Mouse (Mus musculus) MEL (cell line): ENCODE data around the gene Pdyn. TPM values are rescaled to one million over a fixed set of nuclear protein-coding genes. Genes with fewer than 3 reads are reported as not detected.

ENCODE experiments used
- DNase-seq: peaks from one replicate; pipeline ENCODE4 v3.0.0; 2011; ENCODE audit warnings: low read depth, low spot score
- H3K27ac ChIP-seq: 2 replicates; pipeline ENCODE4 v1.5.1; 2012; ENCODE audit warnings: low read depth, mild to moderate bottlenecking, control low read depth, low read length, moderate library complexity; ENCODE audit not compliant: control insufficient read depth
- H3K27me3 ChIP-seq, 2 experiments: fragments of 150-350 bp in 1 of 2; sonication (generic) in 1 of 2; 2 replicates each; pipeline ENCODE4 v1.6.1; 2012; ENCODE audit warnings: low read length in 2 of 2, mild to moderate bottlenecking in 2 of 2, improper control_type of control experiment in 1 of 2, moderate library complexity in 1 of 2; ENCODE audit not compliant: insufficient read depth in 2 of 2, control insufficient read depth in 1 of 2
- H3K36me3 ChIP-seq, 2 experiments: 2 replicates each; pipeline ENCODE4 v1.6.1; 2012 to 2014; ENCODE audit warnings: low read length in 2 of 2, improper control_type of control experiment in 1 of 2, inconsistent platforms in 1 of 2, mild to moderate bottlenecking in 1 of 2; ENCODE audit not compliant: insufficient read depth in 2 of 2, control insufficient read depth in 1 of 2
- H3K4me1 ChIP-seq, 2 experiments: fragments of 150-350 bp in 1 of 2; sonication (generic) in 1 of 2; 2 replicates each; pipeline ENCODE4 v1.6.1; 2012; ENCODE audit warnings: low read length in 2 of 2, improper control_type of control experiment in 1 of 2, mild to moderate bottlenecking in 1 of 2; ENCODE audit not compliant: insufficient read depth in 2 of 2, control insufficient read depth in 1 of 2
- H3K4me3 ChIP-seq, 2 experiments: fragments of 150-350 bp in 1 of 2; sonication (generic) in 1 of 2; 2 replicates each; pipeline ENCODE4 v1.5.1; 2012; ENCODE audit warnings: low read depth in 2 of 2, low read length in 2 of 2, mild to moderate bottlenecking in 2 of 2, moderate library complexity in 2 of 2, control low read depth in 1 of 2, improper control_type of control experiment in 1 of 2; ENCODE audit not compliant: control insufficient read depth in 1 of 2, insufficient read depth in 1 of 2
- H3K79me2 ChIP-seq: 2 replicates; pipeline ENCODE4 v1.6.1; 2012; ENCODE audit warnings: mild to moderate bottlenecking, low read length, moderate library complexity; ENCODE audit not compliant: control insufficient read depth, poor library complexity, insufficient read depth
- H3K9ac ChIP-seq: 2 replicates; pipeline ENCODE4 v1.6.1; 2012; ENCODE audit warnings: low read depth, mild to moderate bottlenecking, control low read depth, low read length, moderate library complexity; ENCODE audit not compliant: control insufficient read depth, poor library complexity, severe bottlenecking
- H3K9me3 ChIP-seq: fragments of 150-350 bp; sonication (generic); replicated peaks from 2 replicates; pipeline ENCODE4 v1.6.1; 2012; ENCODE audit warnings: mild to moderate bottlenecking, low read length, improper control_type of control experiment, moderate library complexity; ENCODE audit not compliant: insufficient read depth
- BHLHE40 ChIP-seq: IDR thresholded peaks from 2 replicates; pipeline ENCODE4 v1.6.1; 2012; ENCODE audit warnings: low read depth, mild to moderate bottlenecking, inconsistent platforms, low read length, improper control_type of control experiment, borderline replicate concordance
- CHD1 ChIP-seq: IDR thresholded peaks from 2 replicates; pipeline ENCODE4 v1.6.1; 2012; ENCODE audit warnings: low read depth, mild to moderate bottlenecking, inconsistent platforms, low read length, improper control_type of control experiment
- E2F4 ChIP-seq: IDR thresholded peaks from 2 replicates; pipeline ENCODE4 v1.6.1; 2011; ENCODE audit warnings: low read depth, low read length, improper control_type of control experiment, borderline replicate concordance
- ELF1 ChIP-seq: IDR thresholded peaks from 2 replicates; pipeline ENCODE4 v1.6.1; 2014; ENCODE audit warnings: low read depth, mild to moderate bottlenecking, inconsistent platforms, low read length, improper control_type of control experiment, moderate library complexity
- ETS1 ChIP-seq: IDR thresholded peaks from 2 replicates; pipeline ENCODE4 v1.6.1; 2012; ENCODE audit warnings: low read depth, mild to moderate bottlenecking, inconsistent platforms, low read length, improper control_type of control experiment, moderate library complexity
- GABPA ChIP-seq: IDR thresholded peaks from 2 replicates; pipeline ENCODE4 v1.6.1; 2012; ENCODE audit warnings: low read depth, mild to moderate bottlenecking, inconsistent platforms, low read length, improper control_type of control experiment, moderate library complexity
- HCFC1 ChIP-seq: IDR thresholded peaks from 2 replicates; pipeline ENCODE4 v1.6.1; 2012; ENCODE audit warnings: low read depth, mild to moderate bottlenecking, inconsistent platforms, low read length, improper control_type of control experiment, moderate library complexity
- JUND ChIP-seq: IDR thresholded peaks from 2 replicates; pipeline ENCODE4 v1.6.1; 2011; ENCODE audit warnings: low read depth, mild to moderate bottlenecking, improper control_type of control experiment, low read length
- MAFK ChIP-seq: IDR thresholded peaks from 2 replicates; pipeline ENCODE4 v1.6.1; 2011; ENCODE audit warnings: low read depth, mild to moderate bottlenecking, low read length, improper control_type of control experiment, borderline replicate concordance
- MAZ ChIP-seq: IDR thresholded peaks from 2 replicates; pipeline ENCODE4 v1.6.1; 2012; ENCODE audit warnings: low read depth, mild to moderate bottlenecking, inconsistent platforms, low read length, improper control_type of control experiment
- MXI1 ChIP-seq: IDR thresholded peaks from 2 replicates; pipeline ENCODE4 v1.6.1; 2011; ENCODE audit warnings: mild to moderate bottlenecking, low read depth, low read length, improper control_type of control experiment
- MYB ChIP-seq: IDR thresholded peaks from 2 replicates; pipeline ENCODE4 v1.6.1; 2011; ENCODE audit warnings: mild to moderate bottlenecking, low read depth, low read length, improper control_type of control experiment
- MYC ChIP-seq: IDR thresholded peaks from 2 replicates; pipeline ENCODE4 v1.6.1; 2011; ENCODE audit warnings: low read depth, mild to moderate bottlenecking, low read length, improper control_type of control experiment, moderate library complexity
- NELFE ChIP-seq: IDR thresholded peaks from 2 replicates; pipeline ENCODE4 v1.6.1; 2011; ENCODE audit warnings: low read depth, low read length, improper control_type of control experiment
- NRF1 ChIP-seq: IDR thresholded peaks from 2 replicates; pipeline ENCODE4 v1.6.1; 2014; ENCODE audit warnings: low read depth, mild to moderate bottlenecking, inconsistent platforms, low read length, improper control_type of control experiment, moderate library complexity; ENCODE audit not compliant: poor library complexity, insufficient read depth, severe bottlenecking
- POLR2A ChIP-seq, 2 experiments: IDR thresholded peaks; 2 replicates each; pipeline ENCODE4 v1.6.1; 2011 to 2012; ENCODE audit warnings: low read length in 2 of 2, mild to moderate bottlenecking in 2 of 2, control low read depth in 1 of 2, improper control_type of control experiment in 1 of 2, low read depth in 1 of 2, moderate library complexity in 1 of 2; ENCODE audit not compliant: control insufficient read depth in 1 of 2, insufficient read depth in 1 of 2, poor library complexity in 1 of 2
- POLR2AphosphoS2 ChIP-seq: IDR thresholded peaks from 2 replicates; pipeline ENCODE4 v1.6.1; 2011; ENCODE audit warnings: low read length, improper control_type of control experiment
- POLR2AphosphoS5 ChIP-seq: IDR thresholded peaks from 2 replicates; pipeline ENCODE4 v1.6.1; 2012; ENCODE audit warnings: low read depth, borderline replicate concordance, mild to moderate bottlenecking, inconsistent platforms, low read length, moderate library complexity, mixed read lengths
- RAD21 ChIP-seq: IDR thresholded peaks from 2 replicates; pipeline ENCODE4 v1.6.1; 2011; ENCODE audit warnings: mild to moderate bottlenecking, low read depth, low read length, improper control_type of control experiment
- RCOR1 ChIP-seq: IDR thresholded peaks from 2 replicates; pipeline ENCODE4 v1.6.1; 2012; ENCODE audit warnings: low read depth, mild to moderate bottlenecking, inconsistent platforms, low read length, improper control_type of control experiment
- SMC3 ChIP-seq: IDR thresholded peaks from 2 replicates; pipeline ENCODE4 v1.6.1; 2011; ENCODE audit warnings: low read depth, low read length, improper control_type of control experiment
- TAL1 ChIP-seq: IDR thresholded peaks from 2 replicates; pipeline ENCODE4 v1.6.1; 2012; ENCODE audit warnings: mild to moderate bottlenecking, inconsistent platforms, low read length, moderate library complexity, mixed read lengths
- UBTF ChIP-seq: IDR thresholded peaks from 2 replicates; pipeline ENCODE4 v1.6.1; 2012; ENCODE audit warnings: low read depth, mild to moderate bottlenecking, inconsistent platforms, low read length, improper control_type of control experiment, moderate library complexity, borderline replicate concordance; ENCODE audit not compliant: insufficient read depth
- USF2 ChIP-seq, 2 experiments: IDR thresholded peaks; 2 replicates each; pipeline ENCODE4 v1.6.1; 2011 to 2012; ENCODE audit warnings: improper control_type of control experiment in 2 of 2, low read length in 2 of 2, borderline replicate concordance in 1 of 2, inconsistent platforms in 1 of 2, low read depth in 1 of 2, mild to moderate bottlenecking in 1 of 2; ENCODE audit not compliant: insufficient read depth in 1 of 2
- ZKSCAN1 ChIP-seq: IDR thresholded peaks from 2 replicates; pipeline ENCODE4 v1.6.1; 2012; ENCODE audit warnings: low read depth, mild to moderate bottlenecking, inconsistent platforms, low read length, improper control_type of control experiment, moderate library complexity
- ZMIZ1 ChIP-seq: IDR thresholded peaks from 2 replicates; pipeline ENCODE4 v1.6.1; 2012; ENCODE audit warnings: low read depth, mild to moderate bottlenecking, inconsistent platforms, low read length, improper control_type of control experiment, moderate library complexity
- ZNF384 ChIP-seq: IDR thresholded peaks from 2 replicates; pipeline ENCODE4 v1.6.1; 2012; ENCODE audit warnings: low read depth, mild to moderate bottlenecking, inconsistent platforms, low read length, improper control_type of control experiment
- polyA plus RNA-seq, 2 experiments: library from polyadenylated mRNA; stranded (reverse) in 1 of 2; unstranded in 1 of 2; fragments of >175 nt in 1 of 2; fragments of >200 nt in 1 of 2; gene quantifications; 2 replicates each; pipeline versions ENCODE4 v1.2.1 to v1.2.4; 2012; ENCODE audit warnings: low replicate concordance in 2 of 2, low read depth in 1 of 2; ENCODE audit not compliant: insufficient read length in 2 of 2, insufficient read depth in 1 of 2, missing spikeins in 1 of 2
- total RNA-seq: library from RNA; depleted of rRNA; stranded (reverse); fragments of 300-350 nt; gene quantifications from 2 replicates; pipeline ENCODE4 v1.2.3, GENCODE M21; 2012

Pdyn gene
- total and polyA plus RNA-seq, 3 experiments, result 0.19 TPM; not detected in 2

DNA sequence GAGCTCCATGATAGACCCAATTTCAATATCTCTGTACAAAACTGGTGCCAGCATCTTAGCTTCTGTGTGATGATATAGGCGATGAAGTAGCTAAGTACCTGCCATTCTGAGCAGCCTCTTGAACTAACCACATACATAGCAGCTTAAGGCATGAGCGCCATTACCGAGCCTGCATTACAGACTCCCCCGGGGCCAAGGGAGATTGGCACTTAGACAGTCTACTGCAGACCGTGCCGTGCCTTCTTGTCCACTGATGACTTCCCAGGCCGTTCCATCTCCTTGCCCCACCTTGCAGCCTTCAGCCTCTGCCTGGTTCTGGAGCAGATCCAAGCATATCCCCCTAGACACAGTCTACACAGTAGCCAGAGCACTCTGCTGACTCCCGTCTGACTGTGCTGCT is 7.0 kb downstream of the Pdyn start:
- peaks cover 0 to 23% of the 10 kb centered on the region in 2 experiments; a peak in 2 of 4 replicates for H3K36me3 ChIP-seq
- H3K9ac ChIP-seq, result no peak overlapping the region
- H3K27me3 ChIP-seq, result no peaks in the 10 kb centered on the region
- DNase-seq, result no peak
- no peak for TF ChIP-seq MAFK
- TF ChIP-seq MXI1, result no peak
- no peak for TF ChIP-seq MAZ
- TF ChIP-seq ZKSCAN1, result no peak
- no peak for TF ChIP-seq MYB
- TF ChIP-seq ETS1, result no peak
- TF ChIP-seq USF2 (IDR thresholded peaks at IDR 0.05; ENCODE audit: borderline replicate concordance in 1 of 2, insufficient read depth in 1 of 2, low read depth in 1 of 2, low read length in 2 of 2), result no peak
- no peak for TF ChIP-seq JUND
- no peak for TF ChIP-seq SMC3
- TF ChIP-seq ZNF384, result no peak
- no peak for TF ChIP-seq POLR2AphosphoS2
- TF ChIP-seq NELFE, result no peak
- TF ChIP-seq RAD21, result no peak
- TF ChIP-seq CHD1, result no peak
- H3K79me2 ChIP-seq, result no peaks in the 10 kb centered on the region
- no peak overlapping the region for H3K4me3 ChIP-seq
- H3K4me1 ChIP-seq, result peaks cover 7 to 33% of the 10 kb centered on the region in 2 experiments; a peak in 3 of 4 replicates
- no peak overlapping the region for H3K27ac ChIP-seq
- no peaks in the 10 kb centered on the region for H3K9me3 ChIP-seq

DNA sequence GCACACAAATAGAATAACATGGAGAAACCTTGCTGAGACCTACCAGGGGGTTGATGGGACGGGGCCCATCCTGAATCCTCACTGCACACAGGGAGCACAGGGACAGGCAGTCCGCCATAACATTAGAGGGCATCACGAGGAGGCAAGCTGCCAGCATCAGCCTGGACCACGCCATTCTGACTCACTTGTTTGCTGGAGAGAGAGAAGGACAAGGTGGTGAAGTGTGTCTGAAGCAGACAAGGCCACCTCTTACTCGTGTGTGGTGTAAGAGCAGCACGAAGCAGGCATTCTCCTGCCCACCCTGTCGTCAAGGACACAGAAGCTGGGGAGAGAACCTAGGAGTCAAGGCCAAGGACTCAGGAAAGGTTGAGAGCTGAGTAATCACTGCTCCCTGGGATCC is 9.9 kb downstream of the Pdyn start:
- no peak for DNase-seq
- Histone ChIP-seq H3K27ac (no peak overlapping the region), H3K4me1 (peaks cover 7 to 15% of the 10 kb centered on the region in 2 experiments; a peak in 3 of 4 replicates), H3K79me2 (no peaks in the 10 kb centered on the region), H3K4me3 (no peak overlapping the region), H3K27me3 (no peaks in the 10 kb centered on the region), H3K9ac (no peak overlapping the region), H3K36me3 (peaks cover 0 to 13% of the 10 kb centered on the region in 2 experiments; a peak in 2 of 4 replicates), H3K9me3 (no peaks in the 10 kb centered on the region)
- TF ChIP-seq MYB (no peak), ZMIZ1 (no peak), USF2 (IDR thresholded peaks at IDR 0.05; ENCODE audit: borderline replicate concordance in 1 of 2, insufficient read depth in 1 of 2, low read depth in 1 of 2, low read length in 2 of 2) (no peak), CHD1 (no peak), E2F4 (no peak), POLR2AphosphoS2 (no peak), RCOR1 (no peak), MAZ (no peak), ELF1 (no peak), HCFC1 (no peak), ETS1 (no peak), ZNF384 (no peak), BHLHE40 (no peak), MYC (no peak), POLR2AphosphoS5 (no peak), TAL1 (no peak), GABPA (no peak), UBTF (no peak), POLR2A (IDR thresholded peaks at IDR 0.05; ENCODE audit: control insufficient read depth in 1 of 2, insufficient read depth in 1 of 2, low read depth in 1 of 2, low read length in 2 of 2, poor library complexity in 1 of 2) (no peak), NRF1 (no peak)
